Mouse (Mus musculus): ENCODE measurements around the gene Zfp239. TPM values are rescaled to one million over a fixed set of nuclear protein-coding genes. Genes with fewer than 3 reads are reported as not detected.
A peak's percentile ranks its signal among the peaks of the same experiment; 100 is the strongest.

Gene Zfp239
- polyA plus RNA-seq, 1 experiment from 2014 or later = 9.0 TPM

DNA sequence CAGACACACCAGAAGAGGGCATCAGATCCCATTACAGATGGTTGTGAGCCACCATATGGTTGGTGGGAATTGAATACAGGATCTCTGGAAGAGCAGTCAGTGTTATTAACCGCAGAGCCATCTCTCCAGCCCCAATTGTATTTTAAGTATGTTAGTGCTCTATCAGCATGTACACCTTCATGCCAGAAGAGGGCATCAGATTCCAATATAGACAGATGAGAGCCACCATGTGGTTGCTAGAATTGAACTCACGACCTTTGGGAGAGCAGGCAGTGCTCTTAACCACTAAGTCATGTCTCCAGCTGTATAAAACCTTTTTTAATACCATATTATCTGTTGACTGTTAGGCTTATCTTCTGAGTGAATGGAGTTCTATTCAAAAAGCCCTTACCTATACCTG lies 10.2 kb upstream of the Zfp239 start:
- 70% methylated on average over 2 of the region's 2 CpGs for WGBS
- peak; percentile 12 for DNase-seq (ENCODE audit: low spot score)
- H3K4me2 ChIP-seq (ENCODE audit: low read length) = no peak overlapping the region

DNA sequence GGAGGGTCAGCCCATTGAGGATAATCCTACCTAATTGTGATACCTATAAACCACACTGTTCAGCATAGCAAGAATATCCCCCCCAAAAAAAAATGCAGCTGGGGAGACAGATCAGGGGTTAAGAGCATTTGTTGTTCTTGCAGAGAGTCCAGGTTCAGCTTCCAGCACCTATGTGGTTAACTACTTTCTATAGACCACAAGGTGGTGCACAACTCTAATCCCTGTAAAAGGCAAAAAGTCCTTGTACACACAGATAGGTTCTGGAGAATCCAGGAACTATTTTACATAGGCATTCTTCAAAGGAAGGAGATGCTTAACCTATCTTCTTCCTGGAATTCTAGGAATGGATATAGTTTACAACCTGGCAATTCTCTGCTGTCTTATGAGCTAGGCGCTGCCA lies 3.9 kb upstream of the Zfp239 start:
- ATAC-seq (replicated peaks; ENCODE audit: low FRiP score, low read depth) (no peak), DNase-seq (ENCODE audit: low spot score) (peak; percentile 61)
- Histone ChIP-seq H3K36me3 (ENCODE audit: insufficient read depth, low read length) (no peaks in the 10 kb centered on the region), H3K4me1 (replicated peaks; ENCODE audit: insufficient read depth, low read length) (no peaks in the 10 kb centered on the region), H3K4me2 (ENCODE audit: low read length) (no peak overlapping the region), H3K4me3 (replicated peaks; ENCODE audit: low read depth, low read length) (no peak overlapping the region), H3K27me3 (ENCODE audit: insufficient read depth, low read length) (no peaks in the 10 kb centered on the region), H3K27ac (no peak overlapping the region), H3K9me3 (replicated peaks; ENCODE audit: low read length) (no peaks in the 10 kb centered on the region), H3K9ac (ENCODE audit: low read depth, low read length) (no peak overlapping the region)
- peak; percentile 66 for TF ChIP-seq CTCF (IDR thresholded peaks at IDR 0.05; ENCODE audit: low read depth)
- WGBS = 64% methylated on average over 1 of the region's 1 CpGs

More for the DNA sequence above, 10.2 kb upstream of the Zfp239 start:
- Histone ChIP-seq H3K4me3 (replicated peaks; ENCODE audit: low read depth, low read length) (no peak overlapping the region), H3K27ac (no peak overlapping the region), H3K9ac (ENCODE audit: low read depth, low read length) (no peak overlapping the region), H3K27me3 (ENCODE audit: insufficient read depth, low read length) (no peaks in the 10 kb centered on the region), H3K9me3 (replicated peaks; ENCODE audit: low read length) (no peaks in the 10 kb centered on the region), H3K36me3 (ENCODE audit: insufficient read depth, low read length) (0 out of 2 replicates have a peak, but pooled peaks cover 9% of the 10 kb centered on the region), H3K4me1 (replicated peaks; ENCODE audit: insufficient read depth, low read length) (no peaks in the 10 kb centered on the region)
- no peak for ATAC-seq (replicated peaks; ENCODE audit: low FRiP score, low read depth)
- peak; percentile 51 for TF ChIP-seq CTCF (IDR thresholded peaks at IDR 0.05; ENCODE audit: low read depth)

DNA sequence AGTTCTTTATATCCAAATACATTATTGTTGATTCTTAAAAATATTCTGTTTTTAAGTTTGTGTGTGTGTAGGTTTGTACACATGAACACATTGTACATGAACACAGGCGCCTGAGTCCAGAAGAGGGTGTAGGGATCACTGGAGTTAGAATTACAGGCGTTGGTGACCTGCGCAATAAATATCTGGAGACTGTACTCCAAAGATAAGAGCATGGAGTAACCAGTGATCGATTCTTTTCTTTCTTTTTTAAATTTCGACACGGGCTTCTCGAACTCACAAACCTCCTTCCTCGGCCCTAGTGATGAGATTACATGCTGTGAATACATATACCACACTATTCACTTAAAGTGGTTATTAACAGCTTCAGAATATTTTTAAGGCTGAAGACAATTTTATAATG lies 565 bp downstream of the Zfp239 start:
- ATAC-seq (replicated peaks; ENCODE audit: low FRiP score, low read depth) (no peak), DNase-seq (ENCODE audit: low spot score) (no peak)
- Histone ChIP-seq H3K4me2 (ENCODE audit: low read length) (peak overlapping the region; percentile 82), H3K27me3 (ENCODE audit: insufficient read depth, low read length) (no peaks in the 10 kb centered on the region), H3K9me3 (replicated peaks; ENCODE audit: low read length) (no peaks in the 10 kb centered on the region), H3K9ac (ENCODE audit: low read depth, low read length) (no peak overlapping the region), H3K4me3 (replicated peaks; ENCODE audit: low read depth, low read length) (0 out of 2 replicates have a peak overlapping the region, but pooled peaks have one; percentile 60), H3K27ac (no peak overlapping the region), H3K36me3 (ENCODE audit: insufficient read depth, low read length) (no peaks in the 10 kb centered on the region), H3K4me1 (replicated peaks; ENCODE audit: insufficient read depth, low read length) (0 out of 2 replicates have a peak, but pooled peaks cover 2% of the 10 kb centered on the region)
- 78% methylated on average over 8 of the region's 8 CpGs for WGBS
- TF ChIP-seq CTCF (IDR thresholded peaks at IDR 0.05; ENCODE audit: low read depth) = no peak

DNA sequence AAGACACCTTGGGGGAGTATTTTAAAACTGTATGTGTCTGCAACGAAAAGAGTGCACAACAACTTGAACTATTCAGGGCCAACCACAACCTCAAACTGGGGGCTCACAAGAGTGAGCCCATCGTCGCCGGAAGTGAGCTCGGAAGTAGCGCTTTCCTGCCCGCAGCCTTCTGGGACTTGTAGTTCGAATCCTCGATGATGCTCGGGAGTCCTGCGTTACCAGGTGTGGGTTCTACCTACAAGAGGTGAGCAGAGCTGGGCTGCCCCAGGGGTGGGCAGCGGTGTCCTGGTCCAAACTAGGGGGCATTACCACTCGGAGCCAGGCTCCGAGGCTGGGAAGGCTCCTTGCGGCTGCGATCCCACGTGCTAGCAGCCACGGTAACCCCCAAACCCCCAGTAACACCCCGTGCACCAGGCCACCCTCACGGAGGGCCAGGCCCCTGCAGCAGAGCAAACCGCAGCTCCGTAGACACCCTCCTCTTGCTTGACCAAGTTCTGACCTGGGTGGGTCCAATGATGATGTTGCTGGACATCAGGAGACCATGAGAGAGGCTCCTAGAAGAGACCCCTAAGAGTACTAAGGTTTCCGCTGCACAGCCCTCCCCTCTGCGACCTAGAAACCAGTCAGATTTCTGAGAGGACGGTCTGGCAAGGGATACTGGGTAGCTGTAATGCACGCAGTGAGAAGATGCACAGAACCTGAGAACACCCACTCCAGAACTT lies 1.2 kb downstream of the Zfp239 start:
- no peak for TF ChIP-seq CTCF (IDR thresholded peaks at IDR 0.05; ENCODE audit: low read depth)
- DNase-seq (ENCODE audit: low spot score) (peak; percentile 74), ATAC-seq (replicated peaks; ENCODE audit: low FRiP score, low read depth) (peak; percentile 61; the same call in 1 of the 2 replicates)
- Histone ChIP-seq H3K27me3 (ENCODE audit: insufficient read depth, low read length) (no peaks in the 10 kb centered on the region), H3K9ac (ENCODE audit: low read depth, low read length) (peak overlapping the region; percentile 65), H3K4me1 (replicated peaks; ENCODE audit: insufficient read depth, low read length) (0 out of 2 replicates have a peak, but pooled peaks cover 2% of the 10 kb centered on the region), H3K36me3 (ENCODE audit: insufficient read depth, low read length) (no peaks in the 10 kb centered on the region), H3K9me3 (replicated peaks; ENCODE audit: low read length) (no peaks in the 10 kb centered on the region), H3K27ac (no peak overlapping the region), H3K4me2 (ENCODE audit: low read length) (peak overlapping the region; percentile 82), H3K4me3 (replicated peaks; ENCODE audit: low read depth, low read length) (peak overlapping the region; percentile 60)
- WGBS = 2% methylated on average over 26 of the region's 26 CpGs

DNA sequence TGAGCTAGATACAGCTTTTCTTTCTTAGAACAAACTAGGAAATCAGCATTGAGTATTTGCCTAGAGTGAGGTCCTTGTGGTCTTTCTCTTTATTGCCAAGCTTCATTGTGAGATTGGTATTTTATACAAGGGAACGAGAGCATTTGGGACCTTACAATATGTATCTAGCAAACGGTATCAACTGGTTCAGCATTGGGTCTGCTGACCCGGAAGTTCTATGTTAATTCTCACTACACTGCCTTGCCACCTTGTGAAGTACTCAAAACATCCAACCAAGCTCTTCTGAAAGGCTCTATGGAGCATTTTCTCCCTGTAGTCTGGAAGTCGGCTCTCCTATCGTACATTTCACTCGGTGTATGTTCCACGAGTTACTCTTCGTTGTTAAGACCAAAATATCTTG lies 1.9 kb downstream of the Zfp239 start:
- no peak for TF ChIP-seq CTCF (IDR thresholded peaks at IDR 0.05; ENCODE audit: low read depth)
- H3K27ac ChIP-seq = no peak overlapping the region
- H3K9ac ChIP-seq (ENCODE audit: low read depth, low read length) = peak overlapping the region; percentile 65; the same call in 1 of the 2 replicates
- H3K27me3 ChIP-seq (ENCODE audit: insufficient read depth, low read length) = no peaks in the 10 kb centered on the region
- 92% methylated on average over 8 of the region's 8 CpGs for WGBS
- DNase-seq (ENCODE audit: low spot score) (no peak), ATAC-seq (replicated peaks; ENCODE audit: low FRiP score, low read depth) (no peak)
- H3K4me2 ChIP-seq (ENCODE audit: low read length) = peak overlapping the region; percentile 82; the same call in 1 of the 2 replicates
- H3K36me3 ChIP-seq (ENCODE audit: insufficient read depth, low read length) = no peaks in the 10 kb centered on the region
- H3K9me3 ChIP-seq (replicated peaks; ENCODE audit: low read length) = no peaks in the 10 kb centered on the region
- H3K4me1 ChIP-seq (replicated peaks; ENCODE audit: insufficient read depth, low read length) = 0 out of 2 replicates have a peak, but pooled peaks cover 2% of the 10 kb centered on the region
- no peak overlapping the region for H3K4me3 ChIP-seq (replicated peaks; ENCODE audit: low read depth, low read length)

DNA sequence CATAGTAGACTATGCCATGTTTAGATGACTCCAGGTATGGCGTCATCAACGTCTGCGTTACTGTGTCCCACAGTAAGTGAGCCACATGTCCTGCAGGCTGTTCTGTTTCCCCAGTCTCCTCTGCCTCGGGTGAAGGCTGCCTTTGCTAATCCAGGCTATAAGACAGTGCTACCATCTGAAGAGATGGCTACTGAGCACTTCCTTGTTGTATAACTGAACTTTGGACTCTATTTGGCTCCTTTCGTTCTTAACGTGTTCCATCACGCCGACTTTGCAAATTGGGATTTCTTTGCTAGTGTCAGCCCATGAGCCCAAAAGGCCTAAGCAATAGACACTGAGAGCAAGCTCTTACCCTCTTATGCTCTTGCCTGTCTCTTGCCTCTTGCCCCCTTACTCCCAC lies 6.3 kb downstream of the Zfp239 start:
- ATAC-seq (replicated peaks; ENCODE audit: low FRiP score, low read depth) = no peak
- no peak overlapping the region for H3K9ac ChIP-seq (ENCODE audit: low read depth, low read length)
- 0 out of 2 replicates have a peak, but pooled peaks cover 2% of the 10 kb centered on the region for H3K4me1 ChIP-seq (replicated peaks; ENCODE audit: insufficient read depth, low read length)
- H3K27ac ChIP-seq = no peak overlapping the region
- no peaks in the 10 kb centered on the region for H3K9me3 ChIP-seq (replicated peaks; ENCODE audit: low read length)
- no peaks in the 10 kb centered on the region for H3K27me3 ChIP-seq (ENCODE audit: insufficient read depth, low read length)
- WGBS = 88% methylated on average over 8 of the region's 8 CpGs
- no peak overlapping the region for H3K4me2 ChIP-seq (ENCODE audit: low read length)
- H3K4me3 ChIP-seq (replicated peaks; ENCODE audit: low read depth, low read length) = no peak overlapping the region
- TF ChIP-seq CTCF (IDR thresholded peaks at IDR 0.05; ENCODE audit: low read depth) = no peak
- no peaks in the 10 kb centered on the region for H3K36me3 ChIP-seq (ENCODE audit: insufficient read depth, low read length)
- DNase-seq (ENCODE audit: low spot score) = no peak
